9 mouse cellular contexts compared by ENCODE assay signal in genomic region chr3:142311075-142311474, GRCm38 (mm10).
A peak's percentile ranks its signal among the peaks of the same experiment; 100 is the strongest.
DNase-seq lines count a peak whose midpoint lies in the region; ATAC-seq and TF ChIP-seq lines count a peak whose summit lies in the region.
"Had no signal": no experiment of that assay in that cellular context is flagged by ENCODE, and none has a peak within 500 bp of the region (broad histone marks: within the 10 kb centered on the region; RNA-seq: fewer than 3 reads in every experiment).

No protein-coding gene starts in this region.

- no peaks in the 10 kb centered on the region for H3K27me3 ChIP-seq in lung, postnatal 0 days (replicated peaks; ENCODE audit: insufficient read depth, low read length)
- no peaks in the 10 kb centered on the region for H3K27me3 ChIP-seq in midbrain, postnatal 0 days (ENCODE audit: insufficient read depth, low read length)

- H3K4me2 ChIP-seq in lung, postnatal 0 days (replicated peaks; ENCODE audit: low read depth, low read length): no peak overlapping the region
- no peak overlapping the region for H3K4me2 ChIP-seq in midbrain, postnatal 0 days (ENCODE audit: low read depth, low read length, poor library complexity, severe bottlenecking)

- no peak for ATAC-seq in lung, postnatal 0 days
- peak; percentile 76; the same call in 1 of the 2 replicates for ATAC-seq in midbrain, postnatal 0 days (ENCODE audit: low FRiP score)

- DNase-seq in gastrocnemius, postnatal 10 days: peak; percentile 18
- DNase-seq in gastrocnemius, postnatal 36 days: no peak
- peak; percentile 27 for DNase-seq in lung, postnatal 10 days
- no peak for DNase-seq in lung, postnatal 0 days (ENCODE audit: low spot score)
- DNase-seq in heart, postnatal 14 days: peak; percentile 35 to 55
- DNase-seq in midbrain, postnatal 0 days (ENCODE audit: low spot score): peak; percentile 67
- no peak for DNase-seq in embryo, embryonic 9.5 days (ENCODE audit: extremely low spot score)
- no peak for DNase-seq in cerebellum, adult 11 months
- DNase-seq: thymus, postnatal 36 days had no signal

- H3K9me3 ChIP-seq in lung, postnatal 0 days (ENCODE audit: low read length): no peaks in the 10 kb centered on the region
- no peaks in the 10 kb centered on the region for H3K9me3 ChIP-seq in midbrain, postnatal 0 days (ENCODE audit: low read length)

- no peaks in the 10 kb centered on the region for H3K4me1 ChIP-seq in lung, postnatal 0 days (ENCODE audit: insufficient read depth, low read depth, low read length)
- H3K4me1 ChIP-seq in midbrain, postnatal 0 days (ENCODE audit: insufficient read depth, low read length): no peaks in the 10 kb centered on the region

- H3K27ac ChIP-seq in lung, postnatal 0 days (ENCODE audit: low read length): no peak overlapping the region
- no peak overlapping the region for H3K27ac ChIP-seq in midbrain, postnatal 0 days (ENCODE audit: low read depth, low read length)

- intact Hi-C loops in gastrocnemius, postnatal 36 days (cut with DNase I): no loop called here
- intact Hi-C loops in heart, postnatal 14 days (cut with DNase I): no loop called here

- no peak for TF ChIP-seq EP300 in lung, postnatal 0 days (IDR thresholded peaks at IDR 0.05)

- H3K4me3 ChIP-seq in lung, postnatal 0 days (ENCODE audit: low read depth, low read length): no peak overlapping the region
- H3K4me3 ChIP-seq in midbrain, postnatal 0 days (ENCODE audit: low read depth, low read length): no peak overlapping the region

- no peak overlapping the region for H3K9ac ChIP-seq in lung, postnatal 0 days (replicated peaks; ENCODE audit: low read depth)
- no peak overlapping the region for H3K9ac ChIP-seq in midbrain, postnatal 0 days (replicated peaks; ENCODE audit: low read length, poor library complexity, severe bottlenecking)

- no peak for TF ChIP-seq CTCF in lung, postnatal 0 days (IDR thresholded peaks at IDR 0.05)
- no peak for TF ChIP-seq CTCF in midbrain, postnatal 0 days (IDR thresholded peaks at IDR 0.05)

- no peaks in the 10 kb centered on the region for H3K36me3 ChIP-seq in lung, postnatal 0 days (ENCODE audit: insufficient read depth, low read length)
- no peaks in the 10 kb centered on the region for H3K36me3 ChIP-seq in midbrain, postnatal 0 days (ENCODE audit: insufficient read depth, low read length)

- WGBS in lung, postnatal 0 days: 56% methylated on average over 2 of the region's 2 CpGs
- 38% methylated on average over 2 of the region's 2 CpGs for WGBS in midbrain, postnatal 0 days

Comparison
In these comparisons a context has a peak if more than half of its experiments do, and no peak if none do; other contexts are left out.
1. DNase-seq: peak in gastrocnemius, postnatal 10 days (single experiment), lung, postnatal 10 days (single experiment), heart, postnatal 14 days (2 of 2) and midbrain, postnatal 0 days (single experiment); none in gastrocnemius, postnatal 36 days (0 of 2), lung, postnatal 0 days (single experiment), embryo, embryonic 9.5 days (single experiment) and cerebellum, adult 11 months (single experiment).